1 mouse cellular context compared by ENCODE assay signal in the genomic region with DNA sequence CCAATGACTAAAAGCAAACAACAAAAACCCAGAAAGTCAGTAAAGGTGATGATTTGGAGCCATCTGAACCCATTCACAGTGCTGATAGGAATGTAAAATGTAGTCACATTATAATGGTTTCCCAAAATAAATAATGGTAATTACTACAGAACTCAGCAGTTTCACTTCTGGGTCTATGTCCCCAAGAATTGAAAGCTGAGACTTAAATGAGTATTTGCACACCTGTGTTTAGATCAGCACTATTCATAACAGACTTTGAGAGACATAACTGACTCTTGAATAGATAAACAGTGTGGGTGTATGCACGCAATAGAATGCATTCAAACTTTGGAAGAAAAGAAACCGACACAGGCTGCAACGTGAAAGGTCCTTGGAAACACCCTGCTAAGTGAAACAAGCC.
TF ChIP-seq lines count a peak whose summit lies in the region.

No protein-coding gene starts in this region.

TF ChIP-seq in CH12.LX, 34 proteins besides CTCF, POLR2A, EP300 and RAD21 (continued from another document):
- TF ChIP-seq BHLHE40 (IDR thresholded peaks at IDR 0.05; ENCODE audit: low read depth, low read length) = peak; percentile 45; the same call in 1 of the 2 replicates
- peak; percentile 51; the same call in 1 of the 2 replicates for TF ChIP-seq MAFK (IDR thresholded peaks at IDR 0.05; ENCODE audit: insufficient replicate concordance, low read length)
- TF ChIP-seq TBP (conservative IDR thresholded peaks at IDR 0.05; ENCODE audit: low read depth, low read length) = no peak
- TF ChIP-seq POLR2AphosphoS2 (IDR thresholded peaks at IDR 0.05; ENCODE audit: low read depth, low read length) = no peak
- no peak for TF ChIP-seq CHD2 (IDR thresholded peaks at IDR 0.05; ENCODE audit: low read length)
- TF ChIP-seq IRF4 (IDR thresholded peaks at IDR 0.05; ENCODE audit: low read depth, low read length) = peak; percentile 73
- TF ChIP-seq TCF12 (IDR thresholded peaks at IDR 0.05; ENCODE audit: low read depth, low read length) = peak; percentile 63
- no peak for TF ChIP-seq NELFE (IDR thresholded peaks at IDR 0.05; ENCODE audit: low read depth, low read length)
- TF ChIP-seq UBTF (IDR thresholded peaks at IDR 0.05; ENCODE audit: low read depth, low read length) = no peak
- TF ChIP-seq ZMIZ1 (IDR thresholded peaks at IDR 0.05; ENCODE audit: low read depth, low read length) = no peak
- no peak for TF ChIP-seq KAT2A (IDR thresholded peaks at IDR 0.05; ENCODE audit: insufficient replicate concordance, low read length)
- no peak for TF ChIP-seq MAX (IDR thresholded peaks at IDR 0.05; ENCODE audit: low read length)
- TF ChIP-seq ETS1 (conservative IDR thresholded peaks at IDR 0.05; ENCODE audit: low read depth, low read length) = peak; percentile 51
- peak; percentile 69; the same call in 1 of the 2 replicates for TF ChIP-seq MEF2A (IDR thresholded peaks at IDR 0.05; ENCODE audit: borderline replicate concordance, low read depth, low read length)
- no peak for TF ChIP-seq PAX5 (IDR thresholded peaks at IDR 0.05; ENCODE audit: low read length)
- no peak for TF ChIP-seq ZC3H11A (IDR thresholded peaks at IDR 0.05; ENCODE audit: low read depth, low read length)
- no peak for TF ChIP-seq MAZ (IDR thresholded peaks at IDR 0.05; ENCODE audit: low read depth, low read length)
- TF ChIP-seq CHD1 (IDR thresholded peaks at IDR 0.05; ENCODE audit: low read depth, low read length) = no peak
- TF ChIP-seq JUND (conservative IDR thresholded peaks at IDR 0.05; ENCODE audit: low read depth, low read length) = peak; percentile 71
- TF ChIP-seq MXI1 (IDR thresholded peaks at IDR 0.05; ENCODE audit: low read depth, low read length) = no peak
- no peak for TF ChIP-seq HCFC1 (IDR thresholded peaks at IDR 0.05; ENCODE audit: low read depth, low read length)
- no peak for TF ChIP-seq E2F4 (IDR thresholded peaks at IDR 0.05; ENCODE audit: insufficient replicate concordance, low read depth, low read length)
- TF ChIP-seq ZNF384 (IDR thresholded peaks at IDR 0.05; ENCODE audit: low read depth, low read length) = no peak
